Mouse (Mus musculus) B cell, adult 62 days (primary cell): Measurements from ENCODE around the gene Copb1. TPM values are rescaled to one million over a fixed set of nuclear protein-coding genes. Genes with fewer than 3 reads are reported as not detected.

Experiments
- total RNA-seq: library from RNA; stranded (reverse); gene quantifications from 4 replicates; pipeline ENCODE4 v1.2.4, GENCODE M21; 2023

Copb1 gene
- total RNA-seq: 80.5 to 94.7 TPM (median 90.6 TPM) in 4 replicates

GRCm38 (mm10) chr7:114253885-114254833 lies at the start of gene Copb1:
TSS of gene Copb1 (minus strand) at chr7:114254711.

DNA sequence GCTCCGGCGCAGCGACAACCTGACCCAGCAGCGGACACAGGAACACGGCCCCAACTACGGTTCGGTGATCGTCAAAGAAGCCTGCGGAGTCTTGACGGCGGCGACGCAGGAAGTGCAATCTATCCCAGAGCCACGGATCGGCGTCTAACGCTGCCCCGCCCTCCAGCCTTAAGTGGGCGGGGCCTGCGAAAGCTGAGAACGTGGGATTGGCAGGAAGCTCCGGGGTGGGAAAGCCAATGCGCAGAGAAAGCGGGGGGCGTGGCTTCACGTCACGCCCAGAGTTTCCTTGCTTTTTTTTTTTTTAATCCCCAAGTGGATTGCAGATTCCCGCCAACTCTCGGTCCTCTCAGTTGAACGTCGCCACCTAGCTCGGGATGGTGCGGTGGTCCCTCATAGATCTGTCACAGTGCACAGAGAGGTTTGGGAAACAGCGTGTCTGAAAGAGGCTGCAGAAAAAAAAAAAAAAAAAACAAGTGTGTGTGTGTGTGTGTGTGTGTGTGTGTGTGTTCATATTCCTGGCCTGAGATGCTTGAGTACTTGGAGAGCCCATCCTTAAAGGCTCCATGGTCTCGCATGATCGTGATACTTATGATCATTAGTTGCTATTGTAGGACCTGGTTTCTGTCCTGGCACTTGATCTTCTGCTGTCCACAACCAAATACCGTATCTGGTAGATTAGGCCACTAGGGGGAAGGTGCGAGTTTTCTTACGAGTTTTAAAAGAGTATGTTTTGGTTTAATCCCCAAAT lies 21.7 kb upstream of the Copb1 start, which contains the start of gene Psma1:
TSS of gene Psma1 (minus strand) at position 114 of the 748 bp plus-strand sequence.

Other genes starting within 250 kb of the Copb1 start
- gene Rras2, start 136.9 kb downstream of the Copb1 start, total RNA-seq: 64.4 to 65.2 TPM (median 64.7 TPM) in 4 replicates
- 93.7 to 108 TPM (median 104 TPM) in 4 replicates for gene Psma1, start 21.4 kb upstream of the Copb1 start, total RNA-seq
- gene Pde3b, start 160.6 kb upstream of the Copb1 start, total RNA-seq: 29.5 to 36.6 TPM (median 32.8 TPM) in 4 replicates